Mouse (Mus musculus) E14TG2a.4 (cell line): ENCODE measurements around the gene Cdh22.

Experiments
- CTCF ChIP-seq: conservative IDR thresholded peaks from 2 replicates; pipeline ENCODE4 v1.5.1; 2014; ENCODE audit warnings: low read length
- NANOG ChIP-seq: IDR thresholded peaks from 2 replicates; pipeline ENCODE4 v1.6.1; 2014; ENCODE audit warnings: borderline replicate concordance, low read length, mixed read lengths
- POU5F1 ChIP-seq: IDR thresholded peaks from 2 replicates; pipeline ENCODE4 v1.6.1; 2014; ENCODE audit warnings: low read length, borderline replicate concordance

DNA sequence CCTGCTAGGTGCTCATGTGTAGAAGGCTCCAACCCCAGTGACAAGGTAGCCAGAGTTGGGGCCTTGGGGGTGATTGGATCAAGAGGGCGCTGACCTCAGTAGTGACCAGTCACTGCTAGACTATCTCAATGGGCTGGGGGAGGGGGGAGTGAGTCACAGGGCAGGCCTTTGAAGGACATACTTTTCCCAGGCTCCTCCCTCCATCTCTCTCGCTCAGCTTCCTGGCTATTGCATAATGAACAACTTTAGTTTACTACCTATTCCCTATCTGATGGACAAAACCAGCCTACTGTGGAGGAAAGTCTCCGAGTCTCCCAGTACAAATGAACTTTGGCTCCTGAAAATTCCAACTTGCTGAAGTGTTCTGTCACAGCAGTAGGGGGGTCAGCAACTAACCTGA lies 45.1 kb downstream of the Cdh22 start:
- TF ChIP-seq CTCF (no peak), NANOG (no peak), POU5F1 (no peak)
